In genomic region chr6:99575633-99576032, GRCm38 (mm10) we compare ENCODE assay signal across 27 mouse cellular contexts. TPM values are rescaled to one million over a fixed set of nuclear protein-coding genes. Genes with fewer than 3 reads are reported as not detected.
DNase-seq lines count a peak whose midpoint lies in the region; ATAC-seq and TF ChIP-seq lines count a peak whose summit lies in the region.
"Had no signal": no experiment of that assay in that cellular context is flagged by ENCODE, and none has a peak within 500 bp of the region (broad histone marks: within the 10 kb centered on the region; RNA-seq: fewer than 3 reads in every experiment).

No protein-coding gene starts in this region.

- H3K4me1 ChIP-seq in lung, postnatal 0 days (ENCODE audit: insufficient read depth, low read depth, low read length) = no peaks in the 10 kb centered on the region
- H3K4me1 ChIP-seq: embryonic facial prominence, embryonic 10.5 days; forebrain, embryonic 12.5 days had no signal

- DNase-seq in left cerebral cortex, postnatal 4 days = peak; percentile 15
- no peak for DNase-seq in left cerebral cortex, adult 2 months (ENCODE audit: extremely low spot score in 1 of 2, low spot score in 2 of 2)
- DNase-seq in lung, postnatal 0 days (ENCODE audit: low spot score) = no peak
- no peak for DNase-seq in lung, postnatal 25 days (ENCODE audit: low spot score)
- peak; percentile 21 for DNase-seq in right cerebral cortex, postnatal 14 days
- no peak for DNase-seq in right cerebral cortex, postnatal 4 days
- DNase-seq: adrenal gland, adult 2 months; adrenal gland, postnatal 14 days; cerebellum, adult 11-12 months; cerebellum, adult 8-10 months; cerebellum, postnatal 36 days; embryo, embryonic 11 days; gastrocnemius, postnatal 10 days; gastrocnemius, postnatal 36 days; heart, adult 2 months; heart, postnatal 14 days; heart, postnatal 4 days had no signal

- no peak overlapping the region for H3K9ac ChIP-seq in lung, postnatal 0 days (replicated peaks; ENCODE audit: low read depth)
- H3K9ac ChIP-seq: embryonic facial prominence, embryonic 13.5 days; forebrain, embryonic 12.5 days; forebrain, embryonic 15.5 days; heart, embryonic 13.5 days; hindbrain, embryonic 14.5 days had no signal

- no peak overlapping the region for H3K4me2 ChIP-seq in lung, postnatal 0 days (replicated peaks; ENCODE audit: low read depth, low read length)
- H3K4me2 ChIP-seq: embryonic facial prominence, embryonic 13.5 days; forebrain, embryonic 12.5 days; forebrain, embryonic 15.5 days; heart, embryonic 13.5 days; hindbrain, embryonic 14.5 days had no signal

- no peak for TF ChIP-seq CTCF in left cerebral cortex, adult 2 months (IDR thresholded peaks at IDR 0.05)
- no peak for TF ChIP-seq CTCF in lung, postnatal 0 days (IDR thresholded peaks at IDR 0.05)

- intact Hi-C loops in left cerebral cortex, postnatal 4 days (cut with DNase I) = no loop called here
- intact Hi-C loops in left cerebral cortex, adult 2 months (cut with DNase I) = no loop called here

- no peaks in the 10 kb centered on the region for H3K36me3 ChIP-seq in lung, postnatal 0 days (ENCODE audit: insufficient read depth, low read length)
- H3K36me3 ChIP-seq: embryonic facial prominence, embryonic 10.5 days; embryonic facial prominence, embryonic 13.5 days; forebrain, embryonic 12.5 days; forebrain, embryonic 15.5 days; heart, embryonic 10.5 days; heart, embryonic 13.5 days had no signal

- H3K4me3 ChIP-seq in left cerebral cortex, adult 2 months = no peak overlapping the region
- H3K4me3 ChIP-seq in lung, postnatal 0 days (ENCODE audit: low read depth, low read length) = no peak overlapping the region
- H3K4me3 ChIP-seq: embryonic facial prominence, embryonic 10.5 days; embryonic facial prominence, embryonic 13.5 days; erythroblast, embryonic 14.5 days; forebrain, embryonic 12.5 days; forebrain, embryonic 15.5 days; heart, adult 2 months; heart, embryonic 10.5 days; heart, embryonic 13.5 days had no signal

- no peak for TF ChIP-seq EP300 in lung, postnatal 0 days (IDR thresholded peaks at IDR 0.05)

- H3K9me3 ChIP-seq in lung, postnatal 0 days (ENCODE audit: low read length) = no peaks in the 10 kb centered on the region
- H3K9me3 ChIP-seq: embryonic facial prominence, embryonic 10.5 days; embryonic facial prominence, embryonic 13.5 days; forebrain, embryonic 12.5 days; forebrain, embryonic 15.5 days; heart, embryonic 10.5 days; heart, embryonic 13.5 days had no signal

- WGBS in lung, postnatal 0 days = 63% methylated on average over 6 of the region's 6 CpGs

- no peaks in the 10 kb centered on the region for H3K27me3 ChIP-seq in lung, postnatal 0 days (replicated peaks; ENCODE audit: insufficient read depth, low read length)
- H3K27me3 ChIP-seq: embryonic facial prominence, embryonic 13.5 days; forebrain, embryonic 12.5 days; forebrain, embryonic 15.5 days; heart, embryonic 13.5 days had no signal

- H3K27ac ChIP-seq in left cerebral cortex, adult 2 months = no peak overlapping the region
- H3K27ac ChIP-seq in lung, postnatal 0 days (ENCODE audit: low read length) = no peak overlapping the region
- H3K27ac ChIP-seq: embryonic facial prominence, embryonic 10.5 days; embryonic facial prominence, embryonic 13.5 days; forebrain, embryonic 12.5 days; forebrain, embryonic 15.5 days; heart, adult 2 months; heart, embryonic 10.5 days; heart, embryonic 13.5 days; hindbrain, embryonic 14.5 days; hindbrain, postnatal 0 days had no signal

- ATAC-seq in lung, postnatal 0 days = 0 out of 2 replicates have a peak, but pooled peaks have one; percentile 23
- ATAC-seq: CD4-positive, CD25-positive, alpha-beta regulatory T cell, adult 4 months; forebrain, embryonic 15.5 days; hindbrain, postnatal 0 days had no signal

RNA-seq across cellular contexts. Expression of gene Foxp1, which starts 53.1 kb away (rescaled TPM):
- total RNA-seq in left cerebral cortex, postnatal 4 days (2021) = 100 to 1,000 TPM; 210 to 247 TPM
- total RNA-seq in left cerebral cortex, adult 2 months (2021) = 100 to 1,000 TPM; 133 to 139 TPM
- polyA plus RNA-seq in lung, postnatal 0 days (2015; fragmentation: Nextera tagmentation; extraction: Ambion mirVana) = 113 and 121 TPM in 2 replicates

Comparison
In these comparisons a context has a peak if more than half of its experiments do, and no peak if none do; other contexts are left out.
1. DNase-seq: peak in left cerebral cortex, postnatal 4 days (single experiment) and right cerebral cortex, postnatal 14 days (single experiment); none in left cerebral cortex, adult 2 months (0 of 2), lung, postnatal 0 days (single experiment), lung, postnatal 25 days (single experiment) and right cerebral cortex, postnatal 4 days (single experiment).